Mouse (Mus musculus): ENCODE measurements around the gene Pecr. TPM values are rescaled to one million over a fixed set of nuclear protein-coding genes. Genes with fewer than 3 reads are reported as not detected.

The Pecr gene
- polyA plus RNA-seq (2016; fragmentation: Nextera tagmentation; extraction: Ambion mirVana), result 29.2 and 29.6 TPM in 2 replicates

- under 1% methylated on average over 30 of the region's 30 CpGs for WGBS
- H3K27me3 ChIP-seq (replicated peaks; ENCODE audit: low read depth, poor library complexity, severe bottlenecking), result peaks cover 14% of the 10 kb centered on the region
- no peaks in the 10 kb centered on the region; the same call in 1 of the 2 replicates for H3K36me3 ChIP-seq (replicated peaks)
- H3K4me1 ChIP-seq, result peaks cover 17% of the 10 kb centered on the region
- H3K27ac ChIP-seq (replicated peaks), result peak within 1 kb of the TSS; percentile 91
- DNase-seq (ENCODE audit: low spot score), result peak; percentile 96
- peak within 1 kb of the TSS; percentile 76 for H3K4me3 ChIP-seq
- no peaks in the 10 kb centered on the region for H3K9me3 ChIP-seq
Measured at GRCm38 (mm10) chr1:72283992-72284485, at the start of gene Pecr, which contains the start of gene Tmem169. Pecr (minus strand) TSS chr1:72284314. Tmem169 (plus strand) TSS chr1:72284369.

- no peak overlapping the region for H3K27ac ChIP-seq (replicated peaks)
- 92% methylated on average over 11 of the region's 11 CpGs for whole genome bisulfite sequencing
- DNase-seq (ENCODE audit: low spot score), result no peak
- H3K4me3 ChIP-seq, result no peak overlapping the region
- H3K9me3 ChIP-seq, result no peaks in the 10 kb centered on the region
- H3K36me3 ChIP-seq (replicated peaks), result peaks cover 94% of the 10 kb centered on the region
- no peaks in the 10 kb centered on the region for H3K27me3 ChIP-seq (replicated peaks; ENCODE audit: low read depth, poor library complexity, severe bottlenecking)
- H3K4me1 ChIP-seq, result no peaks in the 10 kb centered on the region
Measured at GRCm38 (mm10) chr1:72326162-72326821, 42.2 kb upstream of the Pecr start.

- Histone ChIP-seq H3K36me3 (replicated peaks) (peaks cover 96% of the 10 kb centered on the region), H3K9me3 (no peaks in the 10 kb centered on the region), H3K27ac (replicated peaks) (no peak overlapping the region), H3K4me3 (no peak overlapping the region), H3K27me3 (replicated peaks; ENCODE audit: low read depth, poor library complexity, severe bottlenecking) (no peaks in the 10 kb centered on the region), H3K4me1 (no peaks in the 10 kb centered on the region)
- DNase-seq (ENCODE audit: low spot score), result no peak
- WGBS, result 98% methylated on average over 4 of the region's 4 CpGs
Measured at GRCm38 (mm10) chr1:72323248-72323647, 39.1 kb upstream of the Pecr start.

DNA sequence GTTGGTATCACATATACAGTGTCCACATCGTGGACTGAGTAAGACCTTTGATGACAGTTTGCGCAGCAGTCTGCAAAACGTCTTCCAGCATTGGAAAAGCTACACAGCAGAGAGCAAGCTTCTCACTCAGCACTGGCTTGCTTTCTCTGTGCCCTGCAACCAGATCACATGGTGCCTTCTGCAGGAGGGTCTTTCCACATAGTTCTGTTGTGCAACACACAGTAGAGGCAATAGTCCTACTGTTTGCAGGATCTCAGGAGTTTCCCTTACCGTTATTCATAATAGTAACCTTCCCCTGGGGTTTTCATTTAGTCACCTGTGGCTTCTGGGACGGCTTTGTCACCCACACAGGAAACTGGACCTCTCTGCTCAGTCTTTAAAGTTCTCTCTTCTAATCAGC lies 36.6 kb upstream of the Pecr start:
- 95% methylated on average over 5 of the region's 5 CpGs for WGBS
- Histone ChIP-seq H3K27me3 (replicated peaks; ENCODE audit: low read depth, poor library complexity, severe bottlenecking) (no peaks in the 10 kb centered on the region), H3K36me3 (replicated peaks) (peaks cover 96% of the 10 kb centered on the region), H3K4me3 (no peak overlapping the region), H3K4me1 (no peaks in the 10 kb centered on the region), H3K9me3 (no peaks in the 10 kb centered on the region), H3K27ac (replicated peaks) (no peak overlapping the region)
- DNase-seq (ENCODE audit: low spot score), result no peak

- H3K4me1 ChIP-seq, result no peaks in the 10 kb centered on the region
- no peak for DNase-seq (ENCODE audit: low spot score)
- H3K27ac ChIP-seq (replicated peaks), result no peak overlapping the region
- H3K4me3 ChIP-seq, result no peak overlapping the region
- H3K9me3 ChIP-seq, result no peaks in the 10 kb centered on the region
- H3K27me3 ChIP-seq (replicated peaks; ENCODE audit: low read depth, poor library complexity, severe bottlenecking), result no peaks in the 10 kb centered on the region
- WGBS, result 86% methylated on average over 7 of the region's 7 CpGs
- H3K36me3 ChIP-seq (replicated peaks), result peaks cover 86% of the 10 kb centered on the region
Measured at GRCm38 (mm10) chr1:72316901-72317300, 32.8 kb upstream of the Pecr start.

- Histone ChIP-seq H3K4me3 (no peak overlapping the region), H3K9me3 (no peaks in the 10 kb centered on the region), H3K4me1 (no peaks in the 10 kb centered on the region), H3K36me3 (replicated peaks) (peaks cover 87% of the 10 kb centered on the region), H3K27ac (replicated peaks) (no peak overlapping the region), H3K27me3 (replicated peaks; ENCODE audit: low read depth, poor library complexity, severe bottlenecking) (no peaks in the 10 kb centered on the region)
- DNase-seq (ENCODE audit: low spot score), result no peak
- WGBS, result 79% methylated on average over 8 of the region's 8 CpGs
Measured at GRCm38 (mm10) chr1:72316409-72316808, 32.3 kb upstream of the Pecr start.

- peaks cover 84% of the 10 kb centered on the region for H3K36me3 ChIP-seq (replicated peaks)
- H3K4me1 ChIP-seq, result peaks cover 1% of the 10 kb centered on the region
- DNase-seq (ENCODE audit: low spot score), result no peak
- WGBS, result 89% methylated on average over 4 of the region's 4 CpGs
- H3K27me3 ChIP-seq (replicated peaks; ENCODE audit: low read depth, poor library complexity, severe bottlenecking), result no peaks in the 10 kb centered on the region
- H3K27ac ChIP-seq (replicated peaks), result no peak overlapping the region
- no peak overlapping the region for H3K4me3 ChIP-seq
- H3K9me3 ChIP-seq, result no peaks in the 10 kb centered on the region
Measured at GRCm38 (mm10) chr1:72315447-72315846, 31.3 kb upstream of the Pecr start.

GRCm38 (mm10) chr1:72313399-72314039 lies 29.4 kb upstream of the Pecr start:
- Histone ChIP-seq H3K36me3 (replicated peaks) (peaks cover 65% of the 10 kb centered on the region), H3K27ac (replicated peaks) (no peak overlapping the region), H3K4me1 (peaks cover 21% of the 10 kb centered on the region), H3K9me3 (no peaks in the 10 kb centered on the region), H3K4me3 (no peak overlapping the region), H3K27me3 (replicated peaks; ENCODE audit: low read depth, poor library complexity, severe bottlenecking) (no peaks in the 10 kb centered on the region)
- 76% methylated on average over 5 of the region's 5 CpGs for WGBS
- DNase-seq (ENCODE audit: low spot score), result no peak

- no peaks in the 10 kb centered on the region for H3K9me3 ChIP-seq
- H3K27ac ChIP-seq (replicated peaks), result no peak overlapping the region
- WGBS, result 86% methylated on average over 9 of the region's 9 CpGs
- no peaks in the 10 kb centered on the region for H3K27me3 ChIP-seq (replicated peaks; ENCODE audit: low read depth, poor library complexity, severe bottlenecking)
- no peak for DNase-seq (ENCODE audit: low spot score)
- H3K4me1 ChIP-seq, result peaks cover 27% of the 10 kb centered on the region
- peaks cover 58% of the 10 kb centered on the region for H3K36me3 ChIP-seq (replicated peaks)
- H3K4me3 ChIP-seq, result no peak overlapping the region
Measured at GRCm38 (mm10) chr1:72312701-72313398, 28.7 kb upstream of the Pecr start.

GRCm38 (mm10) chr1:72309744-72310424 lies 25.8 kb upstream of the Pecr start:
- H3K4me3 ChIP-seq, result 0 out of 2 replicates have a peak overlapping the region, but pooled peaks have one; percentile 2
- no peaks in the 10 kb centered on the region for H3K9me3 ChIP-seq
- peaks cover 28% of the 10 kb centered on the region for H3K36me3 ChIP-seq (replicated peaks)
- WGBS, result 49% methylated on average over 6 of the region's 6 CpGs
- H3K27ac ChIP-seq (replicated peaks), result peak overlapping the region; percentile 75
- peak; percentile 70 for DNase-seq (ENCODE audit: low spot score)
- peaks cover 31% of the 10 kb centered on the region for H3K4me1 ChIP-seq
- H3K27me3 ChIP-seq (replicated peaks; ENCODE audit: low read depth, poor library complexity, severe bottlenecking), result no peaks in the 10 kb centered on the region

DNA sequence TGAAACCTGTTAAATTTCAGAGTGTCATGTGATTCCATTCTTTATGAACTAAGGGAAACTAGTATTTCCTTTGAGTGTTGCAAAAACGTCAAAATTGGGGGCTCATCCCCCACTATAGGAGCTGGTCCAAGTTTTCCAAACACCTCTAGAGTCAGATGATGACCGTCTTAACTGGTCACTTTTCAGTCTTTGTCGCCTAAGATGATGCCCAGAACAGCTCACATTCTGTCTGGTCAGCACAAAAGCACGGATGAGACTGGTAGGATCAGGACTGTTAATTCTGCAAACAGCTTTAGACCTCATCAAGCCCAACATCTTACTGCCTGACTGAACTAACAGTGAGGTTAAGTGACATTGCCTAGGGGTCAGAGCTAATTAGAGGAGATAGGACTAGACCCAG lies 24.8 kb upstream of the Pecr start:
- H3K9me3 ChIP-seq, result no peaks in the 10 kb centered on the region
- H3K4me1 ChIP-seq, result peaks cover 31% of the 10 kb centered on the region
- no peak for DNase-seq (ENCODE audit: low spot score)
- H3K4me3 ChIP-seq, result 0 out of 2 replicates have a peak overlapping the region, but pooled peaks have one; percentile 13
- 63% methylated on average over 4 of the region's 4 CpGs for WGBS
- peaks cover 27% of the 10 kb centered on the region for H3K36me3 ChIP-seq (replicated peaks)
- H3K27ac ChIP-seq (replicated peaks), result peak overlapping the region; percentile 75; the same call in 1 of the 2 replicates
- H3K27me3 ChIP-seq (replicated peaks; ENCODE audit: low read depth, poor library complexity, severe bottlenecking), result no peaks in the 10 kb centered on the region

DNA sequence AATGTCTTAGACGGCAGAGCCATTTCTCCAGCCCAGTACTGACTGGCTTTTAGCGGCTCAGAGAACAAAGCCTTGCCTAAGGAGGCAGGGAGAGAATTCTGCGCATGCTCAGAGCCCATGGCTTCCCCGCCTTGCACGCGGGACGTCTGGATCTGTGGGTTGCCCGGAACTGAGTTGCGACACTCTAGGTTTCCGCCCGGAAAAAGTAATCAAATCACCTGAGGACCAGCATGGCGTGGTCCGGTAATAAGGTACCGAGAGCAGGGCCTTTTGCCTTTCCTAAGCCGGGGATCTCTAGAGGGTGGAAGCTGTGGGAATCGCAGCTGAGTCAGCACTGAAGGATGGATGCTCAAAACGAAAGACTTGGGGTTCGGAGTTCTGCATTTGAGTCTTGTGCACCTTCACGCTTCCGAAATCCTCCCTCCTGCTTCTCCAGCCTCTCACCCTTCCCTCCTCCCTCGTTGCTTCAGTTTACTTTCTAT lies 23.2 kb upstream of the Pecr start, which contains the start of gene Xrcc5:
Xrcc5 (plus strand) TSS at position 105 of the 482 bp plus-strand sequence.
- no peaks in the 10 kb centered on the region for H3K9me3 ChIP-seq

More for the DNA sequence above, 23.2 kb upstream of the Pecr start, which contains the start of gene Xrcc5:
- Histone ChIP-seq H3K27me3 (replicated peaks; ENCODE audit: low read depth, poor library complexity, severe bottlenecking) (no peaks in the 10 kb centered on the region), H3K27ac (replicated peaks) (peak within 1 kb of the TSS; percentile 95), H3K36me3 (replicated peaks) (peaks cover 16% of the 10 kb centered on the region), H3K4me3 (peak within 1 kb of the TSS; percentile 65), H3K4me1 (peaks cover 31% of the 10 kb centered on the region)
- DNase-seq (ENCODE audit: low spot score), result peak; percentile 94
- WGBS, result under 1% methylated on average over 21 of the region's 21 CpGs
